Mouse (Mus musculus) liver, postnatal 0 days (tissue): ENCODE results near the gene H2-Q2.

Source experiments
- CTCF ChIP-seq: sonication (generic); IDR thresholded peaks from 2 replicates; pipeline ENCODE4 v1.5.1; 2016; ENCODE audit warnings: antibody characterized with exemption, low read depth
- EP300 ChIP-seq: IDR thresholded peaks from 2 replicates; pipeline ENCODE4 v1.6.1; 2016; ENCODE audit warnings: antibody characterized with exemption, low read depth, mild to moderate bottlenecking

- TF ChIP-seq CTCF (peak; percentile 93), EP300 (no peak)
Observed at GRCm38 (mm10) chr17:35301645-35302258, 40.3 kb upstream of the H2-Q2 start.
